Mouse (Mus musculus) limb, embryonic 15.5 days (tissue): ENCODE data around the gene Flt1. TPM values are rescaled to one million over a fixed set of nuclear protein-coding genes. Genes with fewer than 3 reads are reported as not detected.

ENCODE experiments used
- ATAC-seq: fragments of 200-750 bp; cut with Nextera tagmentation; 2 replicates; pipeline ENCODE4 v1.8.0; 2017; ENCODE audit warnings: low read depth, moderate TSS enrichment; ENCODE audit not compliant: insufficient number of reproducible peaks, low FRiP score, low TSS enrichment
- H3K27ac ChIP-seq: fragments of 300-500 bp; sonication (generic); 2 replicates; pipeline ENCODE4 v1.5.1; 2015; ENCODE audit warnings: moderate library complexity, mild to moderate bottlenecking, inconsistent platforms
- H3K27me3 ChIP-seq: fragments of 300-500 bp; sonication (generic); 2 replicates; pipeline ENCODE4 v1.6.1; 2015; ENCODE audit warnings: inconsistent platforms
- H3K36me3 ChIP-seq: fragments of 300-500 bp; sonication (generic); 2 replicates; pipeline ENCODE4 v1.6.1; 2015; ENCODE audit warnings: inconsistent platforms
- H3K4me1 ChIP-seq: fragments of 300-500 bp; sonication (generic); 2 replicates; pipeline ENCODE4 v1.6.1; 2015; ENCODE audit warnings: inconsistent platforms
- H3K4me2 ChIP-seq: fragments of 300-500 bp; sonication (generic); 2 replicates; pipeline ENCODE4 v1.6.1; 2015; ENCODE audit warnings: mild to moderate bottlenecking, inconsistent platforms
- H3K4me3 ChIP-seq: fragments of 300-500 bp; sonication (generic); 2 replicates; pipeline ENCODE4 v1.5.1; 2015; ENCODE audit warnings: mild to moderate bottlenecking, inconsistent platforms
- H3K9ac ChIP-seq: fragments of 300-500 bp; sonication (generic); 2 replicates; pipeline ENCODE4 v1.6.1; 2015; ENCODE audit warnings: inconsistent platforms
- H3K9me3 ChIP-seq: fragments of 300-500 bp; sonication (generic); 2 replicates; pipeline ENCODE4 v1.6.1; 2016; ENCODE audit warnings: inconsistent platforms
- WGBS: fragments of 180-500 bp; shearing (Covaris S2); methylation state at CpG from one replicate; pipeline ENCODE4 v1.1.7; 2015; 5-methylcytosine and 5-hydroxymethylcytosine counted together
- polyA plus RNA-seq: library from polyadenylated mRNA; unstranded; fragments of >200 nt; fragmentation: Nextera tagmentation; extraction: Ambion mirVana; gene quantifications from 2 replicates; pipeline ENCODE4 v1.2.1, GENCODE M21; 2015

Flt1 gene
- polyA plus RNA-seq, 1 experiment from 2014 or later = 12.2 TPM

- no peak for ATAC-seq
- H3K27me3 ChIP-seq = peaks cover 73% of the 10 kb centered on the region
- H3K4me1 ChIP-seq = peaks cover 18% of the 10 kb centered on the region
- H3K9me3 ChIP-seq = no peaks in the 10 kb centered on the region
- WGBS = 29% methylated on average over 8 of the region's 8 CpGs
- H3K27ac ChIP-seq = no peak overlapping the region
- no peaks in the 10 kb centered on the region for H3K36me3 ChIP-seq
- no peak overlapping the region for H3K4me2 ChIP-seq
- no peak overlapping the region for H3K4me3 ChIP-seq
- H3K9ac ChIP-seq = no peak overlapping the region
These were observed 4.4 kb downstream of the Flt1 start for GRCm38 (mm10) chr5:147721438-147721837.

- no peaks in the 10 kb centered on the region for H3K9me3 ChIP-seq
- no peak overlapping the region for H3K4me2 ChIP-seq
- no peak overlapping the region for H3K27ac ChIP-seq
- ATAC-seq = no peak
- H3K4me1 ChIP-seq = no peaks in the 10 kb centered on the region
- H3K4me3 ChIP-seq = no peak overlapping the region
- H3K36me3 ChIP-seq = no peaks in the 10 kb centered on the region
- WGBS = 88% methylated on average over 7 of the region's 7 CpGs
- no peak overlapping the region for H3K9ac ChIP-seq
- peaks cover 49% of the 10 kb centered on the region for H3K27me3 ChIP-seq
These were observed 7.5 kb downstream of the Flt1 start for GRCm38 (mm10) chr5:147718335-147718734.

GRCm38 (mm10) chr5:147716697-147717217 lies 9.1 kb downstream of the Flt1 start:
- H3K9ac ChIP-seq = no peak overlapping the region
- ATAC-seq = no peak
- H3K4me2 ChIP-seq = no peak overlapping the region
- H3K4me1 ChIP-seq = no peaks in the 10 kb centered on the region
- H3K27me3 ChIP-seq = peaks cover 36% of the 10 kb centered on the region
- no peak overlapping the region for H3K27ac ChIP-seq
- H3K4me3 ChIP-seq = no peak overlapping the region
- H3K36me3 ChIP-seq = no peaks in the 10 kb centered on the region
- no peaks in the 10 kb centered on the region for H3K9me3 ChIP-seq
- WGBS = 64% methylated on average over 15 of the region's 15 CpGs

- Histone ChIP-seq H3K36me3 (no peaks in the 10 kb centered on the region), H3K27me3 (peaks cover 31% of the 10 kb centered on the region), H3K9me3 (no peaks in the 10 kb centered on the region), H3K4me3 (no peak overlapping the region), H3K27ac (no peak overlapping the region), H3K9ac (no peak overlapping the region), H3K4me1 (no peaks in the 10 kb centered on the region), H3K4me2 (no peak overlapping the region)
- WGBS = 60% methylated on average over 9 of the region's 9 CpGs
- no peak for ATAC-seq
These were observed 9.5 kb downstream of the Flt1 start for GRCm38 (mm10) chr5:147716276-147716675.

- no peak for ATAC-seq
- no peak overlapping the region for H3K27ac ChIP-seq
- no peak overlapping the region for H3K4me2 ChIP-seq
- no peak overlapping the region for H3K9ac ChIP-seq
- peaks cover 23% of the 10 kb centered on the region for H3K27me3 ChIP-seq
- no peaks in the 10 kb centered on the region for H3K9me3 ChIP-seq
- H3K4me1 ChIP-seq = no peaks in the 10 kb centered on the region
- H3K4me3 ChIP-seq = no peak overlapping the region
- 71% methylated on average over 13 of the region's 13 CpGs for WGBS
- no peaks in the 10 kb centered on the region for H3K36me3 ChIP-seq
These were observed 10.4 kb downstream of the Flt1 start for GRCm38 (mm10) chr5:147715391-147715790.

- Histone ChIP-seq H3K27ac (no peak overlapping the region), H3K36me3 (no peaks in the 10 kb centered on the region), H3K27me3 (no peaks in the 10 kb centered on the region), H3K9me3 (no peaks in the 10 kb centered on the region), H3K9ac (no peak overlapping the region), H3K4me3 (no peak overlapping the region), H3K4me1 (no peaks in the 10 kb centered on the region), H3K4me2 (no peak overlapping the region)
- 51% methylated on average over 4 of the region's 4 CpGs for WGBS
- no peak for ATAC-seq
These were observed 17.3 kb downstream of the Flt1 start for GRCm38 (mm10) chr5:147708500-147708899.

- no peaks in the 10 kb centered on the region for H3K36me3 ChIP-seq
- no peaks in the 10 kb centered on the region for H3K4me1 ChIP-seq
- 41% methylated on average over 4 of the region's 4 CpGs for WGBS
- no peak overlapping the region for H3K4me3 ChIP-seq
- no peaks in the 10 kb centered on the region for H3K27me3 ChIP-seq
- no peak overlapping the region for H3K4me2 ChIP-seq
- H3K9me3 ChIP-seq = no peaks in the 10 kb centered on the region
- H3K27ac ChIP-seq = no peak overlapping the region
- no peak overlapping the region for H3K9ac ChIP-seq
- ATAC-seq = no peak
These were observed 18.3 kb downstream of the Flt1 start for GRCm38 (mm10) chr5:147707479-147707878.

GRCm38 (mm10) chr5:147704890-147705289 lies 20.9 kb downstream of the Flt1 start:
- ATAC-seq = no peak
- Histone ChIP-seq H3K36me3 (no peaks in the 10 kb centered on the region), H3K9me3 (no peaks in the 10 kb centered on the region), H3K9ac (no peak overlapping the region), H3K4me3 (no peak overlapping the region), H3K4me1 (no peaks in the 10 kb centered on the region), H3K27me3 (no peaks in the 10 kb centered on the region), H3K27ac (no peak overlapping the region), H3K4me2 (no peak overlapping the region)
- 52% methylated on average over 4 of the region's 4 CpGs for WGBS

- no peaks in the 10 kb centered on the region for H3K4me1 ChIP-seq
- no peaks in the 10 kb centered on the region for H3K9me3 ChIP-seq
- no peak overlapping the region for H3K9ac ChIP-seq
- 82% methylated on average over 5 of the region's 5 CpGs for WGBS
- no peak overlapping the region for H3K27ac ChIP-seq
- H3K4me2 ChIP-seq = no peak overlapping the region
- H3K36me3 ChIP-seq = no peaks in the 10 kb centered on the region
- H3K4me3 ChIP-seq = no peak overlapping the region
- no peaks in the 10 kb centered on the region for H3K27me3 ChIP-seq
- no peak for ATAC-seq
These were observed 23.4 kb downstream of the Flt1 start for GRCm38 (mm10) chr5:147702423-147702822.

GRCm38 (mm10) chr5:147701024-147701423 lies 24.8 kb downstream of the Flt1 start:
- no peaks in the 10 kb centered on the region for H3K9me3 ChIP-seq
- no peak for ATAC-seq
- no peak overlapping the region for H3K9ac ChIP-seq
- H3K4me1 ChIP-seq = no peaks in the 10 kb centered on the region
- H3K4me2 ChIP-seq = no peak overlapping the region
- H3K27me3 ChIP-seq = peaks cover 3% of the 10 kb centered on the region; the same call in 1 of the 2 replicates
- no peaks in the 10 kb centered on the region for H3K36me3 ChIP-seq
- no peak overlapping the region for H3K27ac ChIP-seq
- no peak overlapping the region for H3K4me3 ChIP-seq
- WGBS = 90% methylated on average over 3 of the region's 3 CpGs

GRCm38 (mm10) chr5:147698044-147698443 lies 27.8 kb downstream of the Flt1 start:
- no peak for ATAC-seq
- no peak overlapping the region for H3K4me3 ChIP-seq
- peaks cover 3% of the 10 kb centered on the region; the same call in 1 of the 2 replicates for H3K27me3 ChIP-seq
- H3K36me3 ChIP-seq = no peaks in the 10 kb centered on the region
- no peak overlapping the region for H3K27ac ChIP-seq
- WGBS = 43% methylated on average over 13 of the region's 13 CpGs
- H3K9me3 ChIP-seq = no peaks in the 10 kb centered on the region
- H3K9ac ChIP-seq = no peak overlapping the region
- no peaks in the 10 kb centered on the region for H3K4me1 ChIP-seq
- no peak overlapping the region for H3K4me2 ChIP-seq

GRCm38 (mm10) chr5:147697165-147697564 lies 28.6 kb downstream of the Flt1 start:
- Histone ChIP-seq H3K9me3 (no peaks in the 10 kb centered on the region), H3K4me1 (no peaks in the 10 kb centered on the region), H3K27me3 (peaks cover 3% of the 10 kb centered on the region; the same call in 1 of the 2 replicates), H3K36me3 (no peaks in the 10 kb centered on the region), H3K9ac (no peak overlapping the region), H3K4me3 (no peak overlapping the region), H3K27ac (no peak overlapping the region), H3K4me2 (no peak overlapping the region)
- ATAC-seq = no peak
- 20% methylated on average over 5 of the region's 5 CpGs for WGBS

GRCm38 (mm10) chr5:147692622-147693021 lies 33.2 kb downstream of the Flt1 start:
- Histone ChIP-seq H3K9ac (no peak overlapping the region), H3K4me1 (no peaks in the 10 kb centered on the region), H3K4me2 (no peak overlapping the region), H3K27ac (no peak overlapping the region), H3K36me3 (no peaks in the 10 kb centered on the region), H3K4me3 (no peak overlapping the region), H3K9me3 (no peaks in the 10 kb centered on the region), H3K27me3 (peaks cover 3% of the 10 kb centered on the region; the same call in 1 of the 2 replicates)
- 88% methylated on average over 1 of the region's 1 CpGs for WGBS
- ATAC-seq = no peak
